Mouse (Mus musculus) neutrophil, adult 5-6 weeks (primary cell): ENCODE measurements around the gene Sertad4. TPM values are rescaled to one million over a fixed set of nuclear protein-coding genes. Genes with fewer than 3 reads are reported as not detected.

ENCODE experiments used
- ATAC-seq: fragments of 151-379, 151-347 bp; 2 replicates; pipeline ENCODE4 v1.8.0; 2017; ENCODE audit warnings: mild to moderate bottlenecking, moderate TSS enrichment; ENCODE audit not compliant: insufficient number of reproducible peaks, poor library complexity, low FRiP score, severe bottlenecking; ENCODE audit errors: extremely low read depth
- total RNA-seq: library from RNA; stranded (forward); fragments of 200-1000 nt; gene quantifications from 2 replicates; pipeline ENCODE4 v1.2.3, GENCODE M21; 2017

Sertad4 gene
- total RNA-seq, 1 experiment from 2014 or later = not detected

- no peak for ATAC-seq
These were observed 1.4 kb downstream of the Sertad4 start for GRCm38 (mm10) chr1:192853988-192854818.

DNA sequence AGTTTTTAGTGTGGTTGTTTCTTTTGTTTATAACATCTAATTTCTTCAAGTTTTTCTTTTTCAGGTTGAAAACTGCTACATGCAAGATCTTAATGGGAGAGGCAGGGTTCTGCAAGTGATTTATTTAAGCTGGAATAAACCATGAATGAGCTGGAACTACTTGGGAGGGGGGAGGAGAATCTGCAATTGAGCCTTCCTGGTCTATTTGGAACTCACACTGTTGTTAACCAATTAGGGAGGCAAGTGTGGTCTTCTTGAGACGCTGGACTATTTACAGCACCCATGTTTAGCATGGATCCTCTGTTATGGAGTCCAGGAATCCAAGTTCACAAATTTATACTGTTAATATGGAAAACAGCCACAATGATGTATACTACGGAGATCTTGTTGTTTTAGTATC lies 2.1 kb downstream of the Sertad4 start:
- no peak for ATAC-seq

- ATAC-seq = no peak
These were observed 3.5 kb downstream of the Sertad4 start for GRCm38 (mm10) chr1:192852047-192852446.

GRCm38 (mm10) chr1:192851640-192852039 lies 3.9 kb downstream of the Sertad4 start:
- no peak for ATAC-seq

DNA sequence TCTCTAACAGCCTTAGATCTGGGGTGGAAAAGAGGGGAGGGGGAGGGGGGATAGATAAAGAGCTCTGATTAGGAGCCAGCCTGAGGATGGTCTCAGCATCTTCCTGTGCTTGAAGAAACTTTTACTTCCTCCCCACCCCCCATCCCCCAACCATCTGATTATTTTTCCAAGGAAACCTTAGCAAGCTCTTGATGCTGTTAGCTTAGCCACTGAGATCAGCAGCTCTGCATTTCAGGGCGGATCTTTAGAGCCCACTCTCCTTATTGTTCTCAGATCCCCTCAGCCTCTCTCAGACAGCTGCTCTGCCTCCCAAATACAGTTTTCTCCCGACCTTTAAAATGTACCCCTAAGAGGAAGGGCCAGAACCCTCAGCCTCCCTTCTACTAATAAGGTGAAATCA lies 4.4 kb downstream of the Sertad4 start:
- ATAC-seq = no peak

DNA sequence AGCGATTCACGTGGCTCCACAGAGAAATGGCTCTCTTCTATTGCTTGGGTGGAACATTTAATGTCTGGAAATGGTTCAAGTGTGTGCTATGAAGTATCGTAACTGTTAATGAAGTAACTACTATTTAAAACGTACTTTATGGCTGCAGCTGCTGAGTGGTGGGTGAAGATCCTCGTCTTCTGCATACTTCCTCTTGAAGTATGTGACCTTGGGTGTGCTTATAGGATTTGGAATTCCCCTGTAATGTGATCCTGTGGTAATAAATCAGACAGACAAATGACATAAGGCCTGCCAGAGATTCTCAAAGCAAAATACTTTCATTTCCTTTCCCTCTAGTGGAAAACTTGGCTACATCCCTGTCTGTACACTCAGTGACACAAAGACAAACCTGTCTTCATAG lies 5.9 kb downstream of the Sertad4 start:
- ATAC-seq = no peak

- no peak for ATAC-seq
These were observed 8.3 kb downstream of the Sertad4 start for GRCm38 (mm10) chr1:192847254-192847653.

GRCm38 (mm10) chr1:192841094-192841813 lies 14.3 kb downstream of the Sertad4 start:
- ATAC-seq = no peak

- ATAC-seq = no peak
These were observed 14.9 kb downstream of the Sertad4 start for GRCm38 (mm10) chr1:192840655-192841054.

DNA sequence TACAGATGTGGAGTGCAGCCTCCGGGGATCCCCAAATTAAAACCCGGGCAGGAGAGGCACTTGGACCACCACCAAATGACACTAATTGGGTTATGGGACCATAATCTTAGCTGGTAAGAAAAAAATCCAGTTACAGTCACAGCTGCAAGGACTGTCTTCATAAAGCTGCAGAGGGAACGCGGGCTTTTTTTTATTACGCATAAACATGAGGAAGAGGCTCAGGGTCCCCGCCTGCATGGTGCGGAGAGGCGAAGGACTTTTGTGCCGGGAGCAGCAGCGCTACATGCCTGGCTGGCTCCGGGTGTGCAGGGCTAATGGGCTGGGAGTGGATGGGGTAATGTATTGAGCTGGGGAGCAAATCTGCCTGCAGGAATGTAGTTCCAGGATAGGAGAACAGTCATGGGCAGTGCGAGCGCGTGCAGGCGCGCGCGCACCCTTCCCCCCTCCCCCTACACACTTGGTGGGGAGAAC lies 20.3 kb downstream of the Sertad4 start:
- ATAC-seq = no peak

DNA sequence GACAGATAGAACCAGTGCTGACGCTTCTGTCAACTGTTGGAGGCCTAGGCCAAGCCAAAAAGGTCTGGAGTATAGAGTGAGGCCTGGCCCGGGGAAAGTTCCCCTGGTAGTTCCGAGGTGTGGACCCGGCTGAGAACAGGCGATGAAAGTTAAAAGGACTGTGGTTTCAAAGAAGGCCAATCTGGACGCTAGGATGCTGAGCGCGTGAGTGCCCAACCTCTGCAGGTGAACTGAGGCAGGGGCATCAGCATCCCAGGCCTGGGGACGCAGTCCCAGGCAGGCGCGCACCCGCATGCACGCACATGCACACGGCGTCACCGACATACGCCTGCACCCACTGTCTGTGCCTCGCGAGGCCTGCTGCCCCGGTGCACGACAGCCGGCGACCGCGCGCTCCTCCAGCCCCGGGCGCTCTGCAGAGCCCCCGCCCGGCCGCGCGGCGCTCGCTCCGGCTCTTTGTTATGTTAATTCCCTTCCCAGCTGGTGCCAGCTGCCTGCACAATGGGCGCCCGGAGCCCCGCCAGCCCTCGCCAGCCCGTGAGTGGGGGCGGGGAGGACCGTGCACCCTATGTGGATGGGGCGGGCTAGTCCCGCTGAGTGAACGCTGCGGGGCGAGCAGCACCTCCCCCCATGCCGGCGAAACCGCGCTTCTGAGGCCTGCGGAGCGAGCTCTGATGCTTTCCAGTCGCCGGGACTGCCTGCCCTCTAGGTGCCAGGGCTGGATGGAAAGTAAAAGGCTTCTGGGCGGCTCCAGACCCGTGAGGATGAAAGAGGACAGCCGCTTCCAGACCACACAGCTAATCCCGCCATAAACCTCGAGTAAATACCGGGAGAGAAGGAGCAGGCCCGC lies 21.0 kb downstream of the Sertad4 start:
- no peak for ATAC-seq

DNA sequence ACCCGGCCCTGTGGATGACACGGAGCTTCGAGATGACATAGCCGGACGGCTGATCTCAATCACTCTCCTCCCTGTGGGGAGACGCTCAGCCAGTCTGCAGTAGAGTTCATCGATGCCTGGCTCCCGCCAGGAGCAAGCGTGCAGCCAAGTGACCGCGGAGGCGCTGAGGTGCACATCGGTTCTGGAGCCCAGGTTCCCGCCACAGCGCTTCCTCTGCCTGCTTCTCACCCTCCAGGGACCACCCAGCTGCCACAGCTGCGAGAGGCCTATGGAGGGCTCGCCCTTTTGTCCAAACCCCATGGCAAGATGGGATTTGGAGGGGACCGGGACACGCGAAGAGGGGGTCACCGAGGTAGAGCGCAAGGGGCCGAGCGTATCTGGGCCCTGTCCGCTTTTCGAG lies 22.0 kb downstream of the Sertad4 start:
- no peak for ATAC-seq

- no peak for ATAC-seq
These were observed 22.5 kb downstream of the Sertad4 start for GRCm38 (mm10) chr1:192833097-192833496.

DNA sequence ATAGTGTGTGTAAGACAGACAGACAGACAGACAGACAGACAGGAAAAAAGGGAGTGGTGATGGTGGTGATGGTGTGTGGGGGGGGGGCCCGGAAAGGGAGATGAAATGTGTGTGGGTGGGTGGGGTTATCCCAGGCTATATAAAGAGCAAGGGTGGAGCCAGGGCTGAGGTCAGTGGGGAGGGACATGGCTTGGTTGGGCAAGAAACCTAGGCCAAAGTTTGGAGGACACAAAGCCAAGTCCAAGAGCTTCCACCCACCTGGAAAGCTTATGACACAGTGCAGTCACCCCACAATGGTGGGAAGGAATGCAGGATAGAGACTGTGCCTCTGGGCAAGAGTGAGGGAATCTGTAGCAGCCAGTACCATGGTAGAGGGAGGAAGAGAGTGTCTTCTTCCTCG lies 23.2 kb downstream of the Sertad4 start:
- no peak for ATAC-seq

DNA sequence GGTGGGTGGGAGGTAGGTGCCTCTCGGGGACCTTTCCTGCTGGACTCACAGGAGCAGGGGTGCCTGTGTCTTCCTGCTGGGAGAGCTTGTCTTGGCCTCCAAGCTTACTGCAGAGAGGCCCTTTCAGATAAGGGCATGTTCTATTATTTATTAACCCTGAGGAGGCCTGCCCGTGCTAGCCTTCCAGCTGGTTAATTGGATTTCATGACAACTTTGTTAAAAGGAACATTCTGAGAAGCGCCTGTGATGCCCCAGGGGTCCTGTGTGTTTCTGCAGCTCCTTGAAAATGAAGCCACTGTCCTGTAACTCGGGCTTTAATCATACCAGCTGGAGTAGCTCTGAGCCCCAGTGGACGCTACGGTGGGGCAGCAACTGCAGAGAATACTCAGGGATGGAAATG lies 25.1 kb downstream of the Sertad4 start:
- no peak for ATAC-seq

DNA sequence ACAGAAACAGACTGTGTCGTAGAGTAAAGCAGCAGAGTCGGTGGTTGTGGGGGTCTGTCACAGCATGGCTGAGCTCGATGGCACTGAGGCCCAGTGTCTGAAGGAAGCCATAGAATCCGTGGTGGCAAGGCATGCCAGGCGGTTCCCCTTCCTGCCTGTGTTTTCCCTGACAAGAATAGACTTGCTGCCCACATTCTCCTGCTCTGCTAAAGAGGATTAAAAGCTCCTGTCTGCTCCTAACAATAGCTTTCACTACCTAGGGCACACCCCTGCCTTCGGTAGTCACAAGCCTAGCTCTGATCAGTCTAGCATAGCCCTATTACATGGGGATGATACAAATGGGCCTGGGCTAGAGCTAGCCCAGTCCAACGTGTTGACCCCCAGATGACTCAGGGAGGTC lies 26.6 kb downstream of the Sertad4 start:
- no peak for ATAC-seq

GRCm38 (mm10) chr1:192827955-192828354 lies 27.6 kb downstream of the Sertad4 start:
- no peak for ATAC-seq

GRCm38 (mm10) chr1:192825746-192826145 lies 29.8 kb downstream of the Sertad4 start:
- ATAC-seq = no peak
